Mouse (Mus musculus): ENCODE results near the gene Fam162a. TPM values are rescaled to one million over a fixed set of nuclear protein-coding genes. Genes with fewer than 3 reads are reported as not detected.
"Not testable (repeated sequence)": the region's sequence is repeated elsewhere in the genome, so short reads cannot be mapped to it uniquely, and the experiment has no call there.

Fam162a gene
- total RNA-seq (2014; rRNA removed; ENCODE audit: low replicate concordance) (126 and 370 TPM in 2 replicates), polyA plus RNA-seq (2015; fragmentation: Nextera tagmentation; extraction: Ambion mirVana) (755 and 772 TPM in 2 replicates)

GRCm38 (mm10) chr16:36071450-36072379, at the start of gene Fam162a, which contains the start of gene Ccdc58:
Gene Fam162a, minus strand, starts transcription at chr16:36071594.
Gene Ccdc58, plus strand, starts transcription at chr16:36071685.
- peak within 1 kb of the TSS; percentile 87 for H3K4me2 ChIP-seq (ENCODE audit: low read depth, low read length)
- peak within 1 kb of the TSS; percentile 100 for H3K27ac ChIP-seq (ENCODE audit: low read depth)
- H3K4me1 ChIP-seq (ENCODE audit: control insufficient read depth, insufficient read depth) = peaks cover 16% of the 10 kb centered on the region
- H3K4me3 ChIP-seq (ENCODE audit: low read depth, low read length) = peak within 1 kb of the TSS; percentile 86
- no peaks in the 10 kb centered on the region for H3K27me3 ChIP-seq (ENCODE audit: control insufficient read depth, insufficient read depth, low read length)
- no peaks in the 10 kb centered on the region for H3K9me3 ChIP-seq (replicated peaks; ENCODE audit: control insufficient read depth, low read length)
- TF ChIP-seq EP300 (IDR thresholded peaks at IDR 0.05; ENCODE audit: low read depth) (peak; percentile 73; the same call in 1 of the 2 replicates), CTCF (IDR thresholded peaks at IDR 0.05; ENCODE audit: low read depth) (peak; percentile 4; the same call in 1 of the 2 replicates)
- ATAC-seq (ENCODE audit: insufficient read depth, low read depth) = peak; percentile 93
- peak within 1 kb of the TSS; percentile 92 for H3K9ac ChIP-seq (replicated peaks; ENCODE audit: low read depth, low read length)
- no peaks in the 10 kb centered on the region; the same call in 1 of the 2 replicates for H3K36me3 ChIP-seq (replicated peaks; ENCODE audit: control insufficient read depth, insufficient read depth, low read length)
- DNase-seq (ENCODE audit: low spot score) = peak; percentile 91
- WGBS = under 1% methylated on average over 69 of the region's 81 CpGs

GRCm38 (mm10) chr16:36115751-36116150, 44.4 kb upstream of the Fam162a start:
- whole genome bisulfite sequencing = 80% methylated on average over 6 of the region's 6 CpGs
- H3K36me3 ChIP-seq (replicated peaks; ENCODE audit: control insufficient read depth, insufficient read depth, low read length); H3K9me3 ChIP-seq (replicated peaks; ENCODE audit: control insufficient read depth, low read length); H3K4me2 ChIP-seq (ENCODE audit: low read depth, low read length); H3K27me3 ChIP-seq (ENCODE audit: control insufficient read depth, insufficient read depth, low read length); H3K4me3 ChIP-seq (ENCODE audit: low read depth, low read length); DNase-seq (ENCODE audit: low spot score); H3K4me1 ChIP-seq (ENCODE audit: control insufficient read depth, insufficient read depth); ATAC-seq (ENCODE audit: insufficient read depth, low read depth); H3K9ac ChIP-seq (replicated peaks; ENCODE audit: low read depth, low read length); H3K27ac ChIP-seq (ENCODE audit: low read depth): not testable (repeated sequence)

- H3K36me3 ChIP-seq (replicated peaks; ENCODE audit: control insufficient read depth, insufficient read depth, low read length); H3K27ac ChIP-seq (ENCODE audit: low read depth); H3K27me3 ChIP-seq (ENCODE audit: control insufficient read depth, insufficient read depth, low read length); H3K4me1 ChIP-seq (ENCODE audit: control insufficient read depth, insufficient read depth); DNase-seq (ENCODE audit: low spot score); H3K4me3 ChIP-seq (ENCODE audit: low read depth, low read length); H3K9me3 ChIP-seq (replicated peaks; ENCODE audit: control insufficient read depth, low read length); ATAC-seq (ENCODE audit: insufficient read depth, low read depth); H3K9ac ChIP-seq (replicated peaks; ENCODE audit: low read depth, low read length); H3K4me2 ChIP-seq (ENCODE audit: low read depth, low read length): not testable (repeated sequence)
Measured at GRCm38 (mm10) chr16:36111486-36111885, 40.1 kb upstream of the Fam162a start.

- no peak for DNase-seq (ENCODE audit: low spot score)
- Histone ChIP-seq H3K9ac (replicated peaks; ENCODE audit: low read depth, low read length) (no peak overlapping the region), H3K4me3 (ENCODE audit: low read depth, low read length) (no peak overlapping the region), H3K4me2 (ENCODE audit: low read depth, low read length) (no peak overlapping the region), H3K9me3 (replicated peaks; ENCODE audit: control insufficient read depth, low read length) (peaks cover 10% of the 10 kb centered on the region), H3K36me3 (replicated peaks; ENCODE audit: control insufficient read depth, insufficient read depth, low read length) (no peaks in the 10 kb centered on the region), H3K27ac (ENCODE audit: low read depth) (no peak overlapping the region), H3K4me1 (ENCODE audit: control insufficient read depth, insufficient read depth) (no peaks in the 10 kb centered on the region), H3K27me3 (ENCODE audit: control insufficient read depth, insufficient read depth, low read length) (no peaks in the 10 kb centered on the region)
- ATAC-seq (ENCODE audit: insufficient read depth, low read depth) = no peak
- 86% methylated on average over 1 of the region's 1 CpGs for WGBS
- TF ChIP-seq CTCF (IDR thresholded peaks at IDR 0.05; ENCODE audit: low read depth) (no peak), EP300 (IDR thresholded peaks at IDR 0.05; ENCODE audit: low read depth) (no peak)
Measured at GRCm38 (mm10) chr16:36102211-36102610, 30.8 kb upstream of the Fam162a start.

GRCm38 (mm10) chr16:36101526-36101925, 30.1 kb upstream of the Fam162a start:
- ATAC-seq (ENCODE audit: insufficient read depth, low read depth) (no peak), DNase-seq (ENCODE audit: low spot score) (no peak)
- no peaks in the 10 kb centered on the region for H3K27me3 ChIP-seq (ENCODE audit: control insufficient read depth, insufficient read depth, low read length)
- no peak for TF ChIP-seq CTCF (IDR thresholded peaks at IDR 0.05; ENCODE audit: low read depth)
- no peak for TF ChIP-seq EP300 (IDR thresholded peaks at IDR 0.05; ENCODE audit: low read depth)
- H3K4me1 ChIP-seq (ENCODE audit: control insufficient read depth, insufficient read depth) = no peaks in the 10 kb centered on the region
- H3K4me2 ChIP-seq (ENCODE audit: low read depth, low read length) = no peak overlapping the region
- no peaks in the 10 kb centered on the region for H3K36me3 ChIP-seq (replicated peaks; ENCODE audit: control insufficient read depth, insufficient read depth, low read length)
- no peak overlapping the region for H3K27ac ChIP-seq (ENCODE audit: low read depth)
- no peak overlapping the region for H3K4me3 ChIP-seq (ENCODE audit: low read depth, low read length)
- peaks cover 10% of the 10 kb centered on the region for H3K9me3 ChIP-seq (replicated peaks; ENCODE audit: control insufficient read depth, low read length)
- H3K9ac ChIP-seq (replicated peaks; ENCODE audit: low read depth, low read length) = no peak overlapping the region
- 86% methylated on average over 1 of the region's 1 CpGs for WGBS

GRCm38 (mm10) chr16:36097813-36098499, 26.6 kb upstream of the Fam162a start:
- not testable (repeated sequence) for H3K4me1 ChIP-seq (ENCODE audit: control insufficient read depth, insufficient read depth); DNase-seq (ENCODE audit: low spot score); H3K9me3 ChIP-seq (replicated peaks; ENCODE audit: control insufficient read depth, low read length); H3K4me3 ChIP-seq (ENCODE audit: low read depth, low read length); H3K9ac ChIP-seq (replicated peaks; ENCODE audit: low read depth, low read length); ATAC-seq (ENCODE audit: insufficient read depth, low read depth); H3K27ac ChIP-seq (ENCODE audit: low read depth); H3K27me3 ChIP-seq (ENCODE audit: control insufficient read depth, insufficient read depth, low read length); H3K4me2 ChIP-seq (ENCODE audit: low read depth, low read length); H3K36me3 ChIP-seq (replicated peaks; ENCODE audit: control insufficient read depth, insufficient read depth, low read length)
- 86% methylated on average over 12 of the region's 12 CpGs for WGBS
